Mouse (Mus musculus) adrenal gland, postnatal 14 days (tissue): Measurements from ENCODE around the gene Atl2. TPM values are rescaled to one million over a fixed set of nuclear protein-coding genes. Genes with fewer than 3 reads are reported as not detected.

Experiments used
- DNase-seq: peaks from one replicate; pipeline ENCODE4 v3.0.0; 2021; ENCODE audit warnings: mixed read lengths
- long read RNA-seq, 2 experiments: library from polyadenylated mRNA; stranded (forward); transcript quantifications; one replicate each; pipeline ENCODE4 v2.0.0; 2021
- total RNA-seq: library from RNA; stranded (reverse); gene quantifications from 2 replicates; pipeline ENCODE4 v1.2.3, GENCODE M21; 2021

Atl2 gene
- total RNA-seq = 85.4 and 102 TPM in 2 replicates
- long read RNA-seq, experiment 1, transcript Atl2-201 (13 exons, 3,618 nt) = major isoform, 134 of 174 reads
- long read RNA-seq, experiment 1, partial matches to known transcripts = 8 of 174 reads
- long read RNA-seq, experiment 1, other reads (novel, unspliced or antisense) = 28 of 174 reads
- long read RNA-seq, experiment 2, transcript Atl2-201 (13 exons, 3,618 nt) = major isoform, 90 of 144 reads
- long read RNA-seq, experiment 2, partial matches to known transcripts = 28 of 144 reads
- long read RNA-seq, experiment 2, other reads (novel, unspliced or antisense) = 20 of 144 reads

GRCm38 (mm10) chr17:79895911-79896423, at the start of gene Atl2:
Atl2 (minus strand) TSS chr17:79896123.
- peak; percentile 97 for DNase-seq

- DNase-seq = no peak
Measured at GRCm38 (mm10) chr17:79944851-79945250, 48.9 kb upstream of the Atl2 start.

- no peak for DNase-seq
Measured at GRCm38 (mm10) chr17:79942418-79942817, 46.5 kb upstream of the Atl2 start.

GRCm38 (mm10) chr17:79939133-79939532, 43.2 kb upstream of the Atl2 start:
- no peak for DNase-seq

GRCm38 (mm10) chr17:79937921-79938601, 42.1 kb upstream of the Atl2 start:
- DNase-seq = peak; percentile 37

- no peak for DNase-seq
Measured at GRCm38 (mm10) chr17:79934370-79934769, 38.4 kb upstream of the Atl2 start.

GRCm38 (mm10) chr17:79932676-79933278, 36.9 kb upstream of the Atl2 start:
- DNase-seq = no peak

- no peak for DNase-seq
Measured at GRCm38 (mm10) chr17:79927110-79927509, 31.2 kb upstream of the Atl2 start.

- DNase-seq = no peak
Measured at GRCm38 (mm10) chr17:79926486-79926885, 30.6 kb upstream of the Atl2 start.

- no peak for DNase-seq
Measured at GRCm38 (mm10) chr17:79925865-79926421, 30.0 kb upstream of the Atl2 start.

GRCm38 (mm10) chr17:79920355-79920754, 24.4 kb upstream of the Atl2 start:
- DNase-seq = no peak

- peak; percentile 69 for DNase-seq
Measured at GRCm38 (mm10) chr17:79919566-79920350, 23.8 kb upstream of the Atl2 start.

GRCm38 (mm10) chr17:79918484-79919004, 22.6 kb upstream of the Atl2 start:
- peak; percentile 66 for DNase-seq

- no peak for DNase-seq
Measured at GRCm38 (mm10) chr17:79916996-79917395, 21.1 kb upstream of the Atl2 start.

GRCm38 (mm10) chr17:79912174-79912573, 16.3 kb upstream of the Atl2 start:
- DNase-seq = no peak

GRCm38 (mm10) chr17:79911718-79912117, 15.8 kb upstream of the Atl2 start:
- DNase-seq = no peak

GRCm38 (mm10) chr17:79909571-79909970, 13.6 kb upstream of the Atl2 start:
- no peak for DNase-seq

GRCm38 (mm10) chr17:79907698-79908097, 11.8 kb upstream of the Atl2 start:
- no peak for DNase-seq

- no peak for DNase-seq
Measured at GRCm38 (mm10) chr17:79906791-79907494, 11.0 kb upstream of the Atl2 start.

GRCm38 (mm10) chr17:79904593-79904992, 8.7 kb upstream of the Atl2 start:
- DNase-seq = no peak

GRCm38 (mm10) chr17:79901207-79901606, 5.3 kb upstream of the Atl2 start:
- DNase-seq = no peak
